Mouse (Mus musculus) MEL (cell line): ENCODE results near the gene Nfatc4. TPM values are rescaled to one million over a fixed set of nuclear protein-coding genes. Genes with fewer than 3 reads are reported as not detected.

Source experiments
- DNase-seq: peaks from one replicate; pipeline ENCODE4 v3.0.0; 2011; ENCODE audit warnings: low read depth, low spot score
- H3K27ac ChIP-seq: 2 replicates; pipeline ENCODE4 v1.5.1; 2012; ENCODE audit warnings: low read depth, mild to moderate bottlenecking, control low read depth, low read length, moderate library complexity; ENCODE audit not compliant: control insufficient read depth
- H3K27me3 ChIP-seq, 2 experiments: fragments of 150-350 bp in 1 of 2; sonication (generic) in 1 of 2; 2 replicates each; pipeline ENCODE4 v1.6.1; 2012; ENCODE audit warnings: low read length in 2 of 2, mild to moderate bottlenecking in 2 of 2, improper control_type of control experiment in 1 of 2, moderate library complexity in 1 of 2; ENCODE audit not compliant: insufficient read depth in 2 of 2, control insufficient read depth in 1 of 2
- H3K36me3 ChIP-seq, 2 experiments: 2 replicates each; pipeline ENCODE4 v1.6.1; 2012 to 2014; ENCODE audit warnings: low read length in 2 of 2, improper control_type of control experiment in 1 of 2, inconsistent platforms in 1 of 2, mild to moderate bottlenecking in 1 of 2; ENCODE audit not compliant: insufficient read depth in 2 of 2, control insufficient read depth in 1 of 2
- H3K4me1 ChIP-seq, 2 experiments: fragments of 150-350 bp in 1 of 2; sonication (generic) in 1 of 2; 2 replicates each; pipeline ENCODE4 v1.6.1; 2012; ENCODE audit warnings: low read length in 2 of 2, improper control_type of control experiment in 1 of 2, mild to moderate bottlenecking in 1 of 2; ENCODE audit not compliant: insufficient read depth in 2 of 2, control insufficient read depth in 1 of 2
- H3K4me3 ChIP-seq, 2 experiments: fragments of 150-350 bp in 1 of 2; sonication (generic) in 1 of 2; 2 replicates each; pipeline ENCODE4 v1.5.1; 2012; ENCODE audit warnings: low read depth in 2 of 2, low read length in 2 of 2, mild to moderate bottlenecking in 2 of 2, moderate library complexity in 2 of 2, control low read depth in 1 of 2, improper control_type of control experiment in 1 of 2; ENCODE audit not compliant: control insufficient read depth in 1 of 2, insufficient read depth in 1 of 2
- H3K79me2 ChIP-seq: 2 replicates; pipeline ENCODE4 v1.6.1; 2012; ENCODE audit warnings: mild to moderate bottlenecking, low read length, moderate library complexity; ENCODE audit not compliant: control insufficient read depth, poor library complexity, insufficient read depth
- H3K9ac ChIP-seq: 2 replicates; pipeline ENCODE4 v1.6.1; 2012; ENCODE audit warnings: low read depth, mild to moderate bottlenecking, control low read depth, low read length, moderate library complexity; ENCODE audit not compliant: control insufficient read depth, poor library complexity, severe bottlenecking
- H3K9me3 ChIP-seq: fragments of 150-350 bp; sonication (generic); replicated peaks from 2 replicates; pipeline ENCODE4 v1.6.1; 2012; ENCODE audit warnings: mild to moderate bottlenecking, low read length, improper control_type of control experiment, moderate library complexity; ENCODE audit not compliant: insufficient read depth
- CTCF ChIP-seq, 3 experiments: IDR thresholded peaks in 2 of 3; conservative IDR thresholded peaks in 1 of 3; 2 replicates each; pipeline ENCODE4 v1.5.1; 2011 to 2012; ENCODE audit warnings: low read length in 3 of 3, low read depth in 2 of 3, mild to moderate bottlenecking in 2 of 3, improper control_type of control experiment in 1 of 3, inconsistent platforms in 1 of 3, mixed read lengths in 1 of 3, moderate library complexity in 1 of 3; ENCODE audit not compliant: control insufficient read depth in 1 of 3, insufficient read depth in 1 of 3, poor library complexity in 1 of 3, severe bottlenecking in 1 of 3
- E2F4 ChIP-seq: IDR thresholded peaks from 2 replicates; pipeline ENCODE4 v1.6.1; 2011; ENCODE audit warnings: low read depth, low read length, improper control_type of control experiment, borderline replicate concordance
- ELF1 ChIP-seq: IDR thresholded peaks from 2 replicates; pipeline ENCODE4 v1.6.1; 2014; ENCODE audit warnings: low read depth, mild to moderate bottlenecking, inconsistent platforms, low read length, improper control_type of control experiment, moderate library complexity
- EP300 ChIP-seq, 2 experiments: IDR thresholded peaks; 2 replicates each; pipeline ENCODE4 v1.6.1; 2011; ENCODE audit warnings: improper control_type of control experiment in 2 of 2, low read length in 2 of 2, low read depth in 1 of 2, mild to moderate bottlenecking in 1 of 2
- GATA1 ChIP-seq: IDR thresholded peaks from 2 replicates; pipeline ENCODE4 v1.6.1; 2011; ENCODE audit warnings: low read depth, low read length, improper control_type of control experiment
- HCFC1 ChIP-seq: IDR thresholded peaks from 2 replicates; pipeline ENCODE4 v1.6.1; 2012; ENCODE audit warnings: low read depth, mild to moderate bottlenecking, inconsistent platforms, low read length, improper control_type of control experiment, moderate library complexity
- JUND ChIP-seq: IDR thresholded peaks from 2 replicates; pipeline ENCODE4 v1.6.1; 2011; ENCODE audit warnings: low read depth, mild to moderate bottlenecking, improper control_type of control experiment, low read length
- MAX ChIP-seq: IDR thresholded peaks from 2 replicates; pipeline ENCODE4 v1.6.1; 2011; ENCODE audit warnings: low read length, improper control_type of control experiment
- MAZ ChIP-seq: IDR thresholded peaks from 2 replicates; pipeline ENCODE4 v1.6.1; 2012; ENCODE audit warnings: low read depth, mild to moderate bottlenecking, inconsistent platforms, low read length, improper control_type of control experiment
- MYC ChIP-seq: IDR thresholded peaks from 2 replicates; pipeline ENCODE4 v1.6.1; 2011; ENCODE audit warnings: low read depth, mild to moderate bottlenecking, low read length, improper control_type of control experiment, moderate library complexity
- POLR2A ChIP-seq, 2 experiments: IDR thresholded peaks; 2 replicates each; pipeline ENCODE4 v1.6.1; 2011 to 2012; ENCODE audit warnings: low read length in 2 of 2, mild to moderate bottlenecking in 2 of 2, control low read depth in 1 of 2, improper control_type of control experiment in 1 of 2, low read depth in 1 of 2, moderate library complexity in 1 of 2; ENCODE audit not compliant: control insufficient read depth in 1 of 2, insufficient read depth in 1 of 2, poor library complexity in 1 of 2
- RAD21 ChIP-seq: IDR thresholded peaks from 2 replicates; pipeline ENCODE4 v1.6.1; 2011; ENCODE audit warnings: mild to moderate bottlenecking, low read depth, low read length, improper control_type of control experiment
- SMC3 ChIP-seq: IDR thresholded peaks from 2 replicates; pipeline ENCODE4 v1.6.1; 2011; ENCODE audit warnings: low read depth, low read length, improper control_type of control experiment
- TAL1 ChIP-seq: IDR thresholded peaks from 2 replicates; pipeline ENCODE4 v1.6.1; 2012; ENCODE audit warnings: mild to moderate bottlenecking, inconsistent platforms, low read length, moderate library complexity, mixed read lengths
- USF1 ChIP-seq: IDR thresholded peaks from 2 replicates; pipeline ENCODE4 v1.6.1; 2014; ENCODE audit warnings: low read depth, mild to moderate bottlenecking, inconsistent platforms, low read length, improper control_type of control experiment, moderate library complexity
- ZMIZ1 ChIP-seq: IDR thresholded peaks from 2 replicates; pipeline ENCODE4 v1.6.1; 2012; ENCODE audit warnings: low read depth, mild to moderate bottlenecking, inconsistent platforms, low read length, improper control_type of control experiment, moderate library complexity
- polyA plus RNA-seq, 2 experiments: library from polyadenylated mRNA; stranded (reverse) in 1 of 2; unstranded in 1 of 2; fragments of >175 nt in 1 of 2; fragments of >200 nt in 1 of 2; gene quantifications; 2 replicates each; pipeline versions ENCODE4 v1.2.1 to v1.2.4; 2012; ENCODE audit warnings: low replicate concordance in 2 of 2, low read depth in 1 of 2; ENCODE audit not compliant: insufficient read length in 2 of 2, insufficient read depth in 1 of 2, missing spikeins in 1 of 2
- total RNA-seq: library from RNA; depleted of rRNA; stranded (reverse); fragments of 300-350 nt; gene quantifications from 2 replicates; pipeline ENCODE4 v1.2.3, GENCODE M21; 2012

Gene Nfatc4
- total and polyA plus RNA-seq, 3 experiments, result 0.27 to 0.71 TPM; not detected in 1

GRCm38 (mm10) chr14:55781310-55781709, 41.6 kb upstream of the Nfatc4 start (continued):
- 0 out of 2 replicates have a peak, but pooled peaks have one; percentile 6 for TF ChIP-seq ELF1
- 0 out of 2 replicates have a peak, but pooled peaks have one; percentile 57 for TF ChIP-seq MYC
- peak; percentile 96 for TF ChIP-seq SMC3
- TF ChIP-seq, all 39 proteins: peak for 15

GRCm38 (mm10) chr14:55782361-55782960, 40.5 kb upstream of the Nfatc4 start:
- H3K9me3 ChIP-seq, result no peaks in the 10 kb centered on the region
- H3K79me2 ChIP-seq, result no peaks in the 10 kb centered on the region
- peaks cover 0 to 1% of the 10 kb centered on the region in 2 experiments; a peak in 2 of 4 replicates for H3K36me3 ChIP-seq
- no peak overlapping the region for H3K27ac ChIP-seq
- no peak for DNase-seq
- no peak overlapping the region for H3K9ac ChIP-seq
- H3K4me3 ChIP-seq, result no peak overlapping the region
- no peaks in the 10 kb centered on the region for H3K27me3 ChIP-seq
- peaks cover 2 to 6% of the 10 kb centered on the region in 2 experiments; a peak in 3 of 4 replicates for H3K4me1 ChIP-seq
- TF ChIP-seq TAL1 (no peak), CTCF (IDR thresholded peaks at IDR 0.05 in 2 of 3, conservative IDR thresholded peaks at IDR 0.05 in 1 of 3; ENCODE audit: control insufficient read depth in 1 of 3, insufficient read depth in 1 of 3, low read depth in 2 of 3, low read length in 3 of 3, poor library complexity in 1 of 3, severe bottlenecking in 1 of 3) (no peak), EP300 (IDR thresholded peaks at IDR 0.05; ENCODE audit: low read depth in 1 of 2, low read length in 2 of 2) (no peak), MAX (no peak), ZMIZ1 (no peak), JUND (no peak)

GRCm38 (mm10) chr14:55783171-55783957, 39.6 kb upstream of the Nfatc4 start:
- TF ChIP-seq GATA1 (no peak), RAD21 (no peak), MAX (no peak), HCFC1 (no peak), E2F4 (no peak), MAZ (no peak), SMC3 (no peak), USF1 (no peak), POLR2A (IDR thresholded peaks at IDR 0.05; ENCODE audit: control insufficient read depth in 1 of 2, insufficient read depth in 1 of 2, low read depth in 1 of 2, low read length in 2 of 2, poor library complexity in 1 of 2) (no peak)
- H3K36me3 ChIP-seq, result peaks cover 0 to 4% of the 10 kb centered on the region in 2 experiments; a peak in 1 of 4 replicates
- H3K9me3 ChIP-seq, result no peaks in the 10 kb centered on the region
- no peaks in the 10 kb centered on the region for H3K27me3 ChIP-seq
- H3K79me2 ChIP-seq, result no peaks in the 10 kb centered on the region; the same call in 1 of the 2 replicates
- H3K4me1 ChIP-seq, result peaks cover 0 to 13% of the 10 kb centered on the region in 2 experiments; a peak in 2 of 4 replicates
- H3K4me3 ChIP-seq, result no peak overlapping the region
- H3K27ac ChIP-seq, result no peak overlapping the region
- H3K9ac ChIP-seq, result no peak overlapping the region
- no peak for DNase-seq
